Mouse (Mus musculus): Measurements from ENCODE around the gene Prss34. TPM values are rescaled to one million over a fixed set of nuclear protein-coding genes. Genes with fewer than 3 reads are reported as not detected.

The Prss34 gene
- polyA plus RNA-seq, 1 experiment = not detected

DNA sequence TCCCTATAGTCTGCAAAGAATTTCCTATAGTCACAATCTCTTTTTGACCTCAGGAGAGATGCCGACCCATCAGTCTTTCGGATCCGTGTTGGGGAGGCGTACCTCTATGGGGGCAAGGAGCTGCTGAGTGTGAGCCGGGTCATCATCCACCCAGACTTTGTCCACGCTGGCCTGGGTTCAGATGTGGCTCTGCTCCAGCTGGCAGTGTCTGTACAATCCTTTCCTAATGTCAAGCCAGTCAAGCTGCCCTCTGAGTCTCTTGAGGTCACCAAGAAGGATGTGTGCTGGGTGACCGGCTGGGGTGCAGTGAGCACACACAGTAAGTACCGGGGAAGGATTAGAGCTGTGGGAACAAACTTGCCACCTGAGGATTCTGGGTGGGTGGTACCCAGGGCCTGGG, 22.6 kb downstream of the Prss34 start:
- Histone ChIP-seq H3K27me3 (ENCODE audit: control insufficient read depth, insufficient read depth, low read length, poor library complexity, severe bottlenecking) (no peaks in the 10 kb centered on the region), H3K27ac (ENCODE audit: insufficient read depth, low read length) (no peak overlapping the region), H3K4me1 (ENCODE audit: control insufficient read depth, insufficient read depth, low read length) (no peaks in the 10 kb centered on the region), H3K4me3 (ENCODE audit: low read depth, low read length) (no peak overlapping the region), H3K9ac (ENCODE audit: low read depth, poor library complexity, severe bottlenecking) (no peak overlapping the region), H3K9me3 (replicated peaks; ENCODE audit: control insufficient read depth, insufficient read depth, low read length, poor library complexity, severe bottlenecking) (no peaks in the 10 kb centered on the region), H3K36me3 (ENCODE audit: control insufficient read depth, insufficient read depth, low read length, poor library complexity, severe bottlenecking) (no peaks in the 10 kb centered on the region)
- TF ChIP-seq EP300 (IDR thresholded peaks at IDR 0.05; ENCODE audit: insufficient read depth, low read depth, low read length) (no peak), CTCF (IDR thresholded peaks at IDR 0.05; ENCODE audit: low read depth, low read length) (no peak), POLR2A (IDR thresholded peaks at IDR 0.05; ENCODE audit: insufficient read depth, low read length) (no peak)

DNA sequence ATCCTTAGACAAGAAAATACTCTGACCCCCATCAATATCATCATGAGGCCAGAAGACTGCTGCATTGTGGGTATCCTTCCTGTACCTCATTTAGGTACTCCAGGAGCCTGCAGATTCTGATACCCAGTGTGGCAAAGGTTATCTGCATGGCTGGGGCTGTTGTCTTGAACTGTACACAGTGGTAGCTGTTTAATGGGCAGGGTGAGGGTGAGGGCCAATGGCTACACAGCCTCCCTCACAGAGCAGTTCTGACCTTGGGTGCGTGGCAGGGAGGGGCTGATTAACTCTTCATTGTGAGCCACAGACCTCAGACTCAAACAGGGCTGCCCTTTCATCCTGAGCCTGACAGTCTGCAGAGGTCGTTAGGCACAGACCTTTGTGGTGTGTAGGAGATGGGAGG, 24.7 kb downstream of the Prss34 start:
- Histone ChIP-seq H3K36me3 (ENCODE audit: control insufficient read depth, insufficient read depth, low read length, poor library complexity, severe bottlenecking) (no peaks in the 10 kb centered on the region), H3K9me3 (replicated peaks; ENCODE audit: control insufficient read depth, insufficient read depth, low read length, poor library complexity, severe bottlenecking) (no peaks in the 10 kb centered on the region), H3K9ac (ENCODE audit: low read depth, poor library complexity, severe bottlenecking) (no peak overlapping the region), H3K27me3 (ENCODE audit: control insufficient read depth, insufficient read depth, low read length, poor library complexity, severe bottlenecking) (no peaks in the 10 kb centered on the region), H3K4me1 (ENCODE audit: control insufficient read depth, insufficient read depth, low read length) (no peaks in the 10 kb centered on the region), H3K27ac (ENCODE audit: insufficient read depth, low read length) (no peak overlapping the region), H3K4me3 (ENCODE audit: low read depth, low read length) (no peak overlapping the region)
- TF ChIP-seq EP300 (IDR thresholded peaks at IDR 0.05; ENCODE audit: insufficient read depth, low read depth, low read length) = no peak
- no peak for TF ChIP-seq POLR2A (IDR thresholded peaks at IDR 0.05; ENCODE audit: insufficient read depth, low read length)
- TF ChIP-seq CTCF (IDR thresholded peaks at IDR 0.05; ENCODE audit: low read depth, low read length) = no peak

DNA sequence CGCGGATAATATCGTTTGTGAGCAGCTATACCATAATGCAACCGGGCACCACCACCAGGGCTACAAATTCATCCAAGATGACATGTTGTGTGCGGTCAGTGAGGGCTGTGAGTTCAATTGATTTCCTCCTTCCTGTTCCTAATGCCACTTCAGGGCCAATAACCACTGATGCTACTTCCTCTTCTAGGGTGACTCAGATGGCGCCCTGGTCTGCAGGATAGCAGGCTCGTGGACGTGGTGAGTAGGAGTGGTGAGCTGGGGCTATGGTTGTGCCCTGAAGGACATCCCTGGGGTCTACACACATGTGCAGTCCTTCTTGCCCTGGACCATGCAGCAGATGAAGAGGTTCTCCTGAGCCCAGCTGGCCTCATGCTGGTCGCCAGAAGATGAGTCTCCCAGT, 34.1 kb downstream of the Prss34 start:
- Histone ChIP-seq H3K4me1 (ENCODE audit: control insufficient read depth, insufficient read depth, low read length) (no peaks in the 10 kb centered on the region), H3K9me3 (replicated peaks; ENCODE audit: control insufficient read depth, insufficient read depth, low read length, poor library complexity, severe bottlenecking) (no peaks in the 10 kb centered on the region)

DNA sequence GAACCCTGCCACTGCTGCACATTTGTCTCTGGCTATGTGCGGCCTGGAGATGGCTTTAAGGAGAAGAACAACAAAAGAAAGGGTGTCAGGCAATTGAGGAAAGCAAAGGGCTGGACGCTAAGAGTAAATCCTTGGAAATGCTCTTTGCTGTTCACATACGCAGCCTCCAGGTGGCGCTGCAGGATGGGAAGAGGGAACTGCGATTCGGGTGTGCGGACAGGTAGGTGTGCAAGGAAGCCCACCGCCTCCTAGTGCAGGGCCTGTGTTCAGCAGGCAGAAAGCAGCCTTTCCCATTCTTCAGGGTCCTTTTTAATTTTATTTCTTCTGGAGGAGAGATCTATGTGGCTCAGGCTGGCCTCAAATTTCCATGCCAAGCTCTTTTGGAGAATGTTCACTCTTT, 35.7 kb downstream of the Prss34 start:
- H3K4me3 ChIP-seq (ENCODE audit: low read depth, low read length) = no peak overlapping the region
- no peaks in the 10 kb centered on the region for H3K36me3 ChIP-seq (ENCODE audit: control insufficient read depth, insufficient read depth, low read length, poor library complexity, severe bottlenecking)
- H3K4me1 ChIP-seq (ENCODE audit: control insufficient read depth, insufficient read depth, low read length) = no peaks in the 10 kb centered on the region
- H3K27me3 ChIP-seq (ENCODE audit: control insufficient read depth, insufficient read depth, low read length, poor library complexity, severe bottlenecking) = no peaks in the 10 kb centered on the region
- H3K27ac ChIP-seq (ENCODE audit: insufficient read depth, low read length) = no peak overlapping the region
- H3K9ac ChIP-seq (ENCODE audit: low read depth, poor library complexity, severe bottlenecking) = no peak overlapping the region
- no peaks in the 10 kb centered on the region for H3K9me3 ChIP-seq (replicated peaks; ENCODE audit: control insufficient read depth, insufficient read depth, low read length, poor library complexity, severe bottlenecking)
- TF ChIP-seq EP300 (IDR thresholded peaks at IDR 0.05; ENCODE audit: insufficient read depth, low read depth, low read length) (no peak), CTCF (IDR thresholded peaks at IDR 0.05; ENCODE audit: low read depth, low read length) (peak; percentile 100)

More for the DNA sequence above, 34.1 kb downstream of the Prss34 start:
- Histone ChIP-seq H3K4me3 (ENCODE audit: low read depth, low read length) (no peak overlapping the region), H3K27ac (ENCODE audit: insufficient read depth, low read length) (no peak overlapping the region), H3K27me3 (ENCODE audit: control insufficient read depth, insufficient read depth, low read length, poor library complexity, severe bottlenecking) (no peaks in the 10 kb centered on the region), H3K9ac (ENCODE audit: low read depth, poor library complexity, severe bottlenecking) (no peak overlapping the region), H3K36me3 (ENCODE audit: control insufficient read depth, insufficient read depth, low read length, poor library complexity, severe bottlenecking) (no peaks in the 10 kb centered on the region)
- no peak for TF ChIP-seq EP300 (IDR thresholded peaks at IDR 0.05; ENCODE audit: insufficient read depth, low read depth, low read length)
- no peak for TF ChIP-seq CTCF (IDR thresholded peaks at IDR 0.05; ENCODE audit: low read depth, low read length)
- TF ChIP-seq POLR2A (IDR thresholded peaks at IDR 0.05; ENCODE audit: insufficient read depth, low read length) = no peak

DNA sequence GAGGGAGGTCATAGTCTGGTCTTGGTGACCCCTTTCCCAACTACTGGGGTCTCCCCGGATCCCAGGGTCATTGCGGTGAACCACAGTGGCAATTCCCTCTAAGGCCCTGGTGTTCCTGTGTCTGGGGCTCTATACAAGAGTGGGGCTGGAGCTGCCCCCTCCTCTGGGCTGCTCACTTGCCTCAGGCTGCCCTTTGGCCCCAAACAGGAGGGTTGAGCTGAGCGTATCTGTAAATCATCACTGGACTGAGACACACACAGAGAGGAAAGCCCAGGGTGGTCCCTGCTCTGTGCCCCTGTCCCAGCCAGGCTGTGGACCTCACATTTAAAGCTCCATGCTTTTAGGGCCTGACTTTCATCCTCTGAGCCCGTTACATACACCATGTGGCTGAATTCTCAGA, 40.0 kb downstream of the Prss34 start:
- TF ChIP-seq POLR2A (IDR thresholded peaks at IDR 0.05; ENCODE audit: insufficient read depth, low read length) (no peak), CTCF (IDR thresholded peaks at IDR 0.05; ENCODE audit: low read depth, low read length) (no peak), EP300 (IDR thresholded peaks at IDR 0.05; ENCODE audit: insufficient read depth, low read depth, low read length) (no peak)
- no peak overlapping the region for H3K27ac ChIP-seq (ENCODE audit: insufficient read depth, low read length)
- no peak overlapping the region for H3K9ac ChIP-seq (ENCODE audit: low read depth, poor library complexity, severe bottlenecking)
- no peaks in the 10 kb centered on the region for H3K27me3 ChIP-seq (ENCODE audit: control insufficient read depth, insufficient read depth, low read length, poor library complexity, severe bottlenecking)
- H3K36me3 ChIP-seq (ENCODE audit: control insufficient read depth, insufficient read depth, low read length, poor library complexity, severe bottlenecking) = no peaks in the 10 kb centered on the region
- H3K4me3 ChIP-seq (ENCODE audit: low read depth, low read length) = no peak overlapping the region
- H3K4me1 ChIP-seq (ENCODE audit: control insufficient read depth, insufficient read depth, low read length) = no peaks in the 10 kb centered on the region
- H3K9me3 ChIP-seq (replicated peaks; ENCODE audit: control insufficient read depth, insufficient read depth, low read length, poor library complexity, severe bottlenecking) = no peaks in the 10 kb centered on the region

DNA sequence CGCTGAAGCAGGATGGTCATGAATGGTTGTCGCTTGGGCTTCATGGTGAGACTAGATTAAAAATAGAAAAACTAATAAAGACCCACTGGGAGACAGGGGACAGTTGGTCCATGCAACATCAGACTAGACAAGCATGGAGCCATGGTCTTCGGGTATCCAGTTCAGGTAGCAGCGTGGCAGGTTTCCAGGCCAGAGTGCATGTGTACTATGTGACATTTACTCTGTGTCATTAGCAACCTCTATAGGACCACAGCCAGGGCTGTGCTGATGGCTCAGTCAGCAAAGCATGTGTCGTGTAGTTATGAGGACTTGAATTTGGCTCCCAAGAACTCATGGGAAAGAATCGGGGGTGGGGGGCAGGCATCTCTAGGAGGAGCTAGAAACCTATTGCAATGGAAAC, 41.8 kb downstream of the Prss34 start:
- Histone ChIP-seq H3K4me3 (ENCODE audit: low read depth, low read length) (no peak overlapping the region), H3K27me3 (ENCODE audit: control insufficient read depth, insufficient read depth, low read length, poor library complexity, severe bottlenecking) (no peaks in the 10 kb centered on the region), H3K9me3 (replicated peaks; ENCODE audit: control insufficient read depth, insufficient read depth, low read length, poor library complexity, severe bottlenecking) (no peaks in the 10 kb centered on the region), H3K4me1 (ENCODE audit: control insufficient read depth, insufficient read depth, low read length) (no peaks in the 10 kb centered on the region), H3K27ac (ENCODE audit: insufficient read depth, low read length) (no peak overlapping the region), H3K9ac (ENCODE audit: low read depth, poor library complexity, severe bottlenecking) (no peak overlapping the region), H3K36me3 (ENCODE audit: control insufficient read depth, insufficient read depth, low read length, poor library complexity, severe bottlenecking) (no peaks in the 10 kb centered on the region)
- TF ChIP-seq EP300 (IDR thresholded peaks at IDR 0.05; ENCODE audit: insufficient read depth, low read depth, low read length) (no peak), POLR2A (IDR thresholded peaks at IDR 0.05; ENCODE audit: insufficient read depth, low read length) (no peak), CTCF (IDR thresholded peaks at IDR 0.05; ENCODE audit: low read depth, low read length) (no peak)

All from ES-Bruce4 (cell line).